In the genomic region with DNA sequence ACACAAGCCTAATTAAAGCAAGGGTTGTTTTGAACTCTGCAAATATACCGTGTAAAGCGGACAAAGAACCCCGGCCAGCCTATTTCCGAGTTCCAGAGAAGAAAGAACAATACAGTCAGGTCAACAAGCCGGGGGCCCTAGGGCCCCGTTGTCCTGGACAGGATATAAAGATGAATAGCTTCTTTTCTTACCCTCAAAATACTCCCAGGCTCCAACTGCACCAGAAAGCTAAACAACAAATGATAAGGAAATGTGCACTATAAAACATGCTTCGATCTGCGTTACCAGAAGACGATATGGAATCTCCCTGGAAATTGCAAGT, we compare ENCODE assay signal across 10 mouse cellular contexts. TPM values are rescaled to one million over a fixed set of nuclear protein-coding genes. Genes with fewer than 3 reads are reported as not detected.
DNase-seq lines count a peak whose midpoint lies in the region; ATAC-seq lines count a peak whose summit lies in the region.
"Had no signal": no experiment of that assay in that cellular context is flagged by ENCODE, and none has a peak within 500 bp of the region (broad histone marks: within the 10 kb centered on the region; RNA-seq: fewer than 3 reads in every experiment).

No protein-coding gene starts in this region.

- H3K4me1 ChIP-seq in embryonic facial prominence, embryonic 13.5 days: peaks cover 11% of the 10 kb centered on the region
- no peaks in the 10 kb centered on the region for H3K4me1 ChIP-seq in intestine, embryonic 15.5 days (replicated peaks)
- H3K4me1 ChIP-seq in midbrain, embryonic 13.5 days (replicated peaks): peaks cover 8% of the 10 kb centered on the region

- peak; percentile 19 for DNase-seq in kidney, adult 11 months
- DNase-seq in kidney, postnatal 4 days: no peak
- DNase-seq in c-Kit-positive CD71-positive TER-119-positive erythroid progenitor cells, embryonic 14.5 days (ENCODE audit: low spot score): no peak
- DNase-seq in urinary bladder, postnatal 25 days (ENCODE audit: low spot score): no peak
- no peak for DNase-seq in adrenal gland, postnatal 36 days
- DNase-seq: gastrocnemius, postnatal 25 days had no signal

- peak overlapping the region; percentile 64 for H3K4me2 ChIP-seq in embryonic facial prominence, embryonic 13.5 days
- 0 out of 2 replicates have a peak overlapping the region, but pooled peaks have one; percentile 15 for H3K4me2 ChIP-seq in intestine, embryonic 15.5 days (replicated peaks)
- H3K4me2 ChIP-seq in midbrain, embryonic 13.5 days (replicated peaks): peak overlapping the region; percentile 26; the same call in 1 of the 2 replicates

- peak overlapping the region; percentile 67 for H3K9ac ChIP-seq in embryonic facial prominence, embryonic 13.5 days
- no peak overlapping the region for H3K9ac ChIP-seq in intestine, embryonic 15.5 days
- H3K9ac ChIP-seq in midbrain, embryonic 13.5 days (replicated peaks): 0 out of 2 replicates have a peak overlapping the region, but pooled peaks have one; percentile 32

- ATAC-seq in embryonic facial prominence, embryonic 13.5 days (ENCODE audit: insufficient number of reproducible peaks, insufficient read depth, low FRiP score, low TSS enrichment, low read depth): no peak
- no peak for ATAC-seq in intestine, embryonic 15.5 days
- peak; percentile 3; the same call in 1 of the 2 replicates for ATAC-seq in midbrain, embryonic 13.5 days

- H3K4me3 ChIP-seq in embryonic facial prominence, embryonic 13.5 days: peak overlapping the region; percentile 43
- no peak overlapping the region for H3K4me3 ChIP-seq in intestine, embryonic 15.5 days (replicated peaks)
- H3K4me3 ChIP-seq in midbrain, embryonic 13.5 days (replicated peaks): 0 out of 2 replicates have a peak overlapping the region, but pooled peaks have one; percentile 8

- 40% methylated on average over 9 of the region's 9 CpGs for WGBS in embryonic facial prominence, embryonic 13.5 days
- WGBS in intestine, embryonic 15.5 days: 64% methylated on average over 9 of the region's 9 CpGs
- WGBS in midbrain, embryonic 13.5 days: 47% methylated on average over 9 of the region's 9 CpGs

- peak overlapping the region; percentile 89 for H3K27ac ChIP-seq in embryonic facial prominence, embryonic 13.5 days
- 0 out of 2 replicates have a peak overlapping the region, but pooled peaks have one; percentile 54 for H3K27ac ChIP-seq in intestine, embryonic 15.5 days
- H3K27ac ChIP-seq in midbrain, embryonic 13.5 days: 0 out of 2 replicates have a peak overlapping the region, but pooled peaks have one; percentile 71

- H3K27me3 ChIP-seq in embryonic facial prominence, embryonic 13.5 days: no peaks in the 10 kb centered on the region
- H3K27me3 ChIP-seq in intestine, embryonic 15.5 days (replicated peaks): no peaks in the 10 kb centered on the region
- no peaks in the 10 kb centered on the region for H3K27me3 ChIP-seq in midbrain, embryonic 13.5 days

- H3K36me3 ChIP-seq in embryonic facial prominence, embryonic 13.5 days: no peaks in the 10 kb centered on the region
- no peaks in the 10 kb centered on the region for H3K36me3 ChIP-seq in intestine, embryonic 15.5 days
- no peaks in the 10 kb centered on the region for H3K36me3 ChIP-seq in midbrain, embryonic 13.5 days

- H3K9me3 ChIP-seq in embryonic facial prominence, embryonic 13.5 days: no peaks in the 10 kb centered on the region; the same call in 1 of the 2 replicates
- H3K9me3 ChIP-seq in intestine, embryonic 15.5 days: no peaks in the 10 kb centered on the region
- H3K9me3 ChIP-seq in midbrain, embryonic 13.5 days: no peaks in the 10 kb centered on the region

RNA-seq across cellular contexts. Expression of a gene that starts 21.3 kb away (rescaled TPM):
- not detected in 2 replicates for polyA plus RNA-seq in embryonic facial prominence, embryonic 13.5 days (2015; fragmentation: Nextera tagmentation; extraction: Ambion mirVana)
- polyA plus RNA-seq in intestine, embryonic 15.5 days (2015; fragmentation: Nextera tagmentation; extraction: Ambion mirVana): 0.30 and 0.34 TPM in 2 replicates
- polyA plus RNA-seq in midbrain, embryonic 13.5 days (2015; fragmentation: Nextera tagmentation; extraction: Ambion mirVana): not detected in 2 replicates
- not detected for total RNA-seq in adrenal gland, postnatal 36 days (2021)
- total RNA-seq: gastrocnemius, postnatal 25 days; left cerebral cortex, postnatal 25 days had no signal

RNA-seq across cellular contexts. Expression of a gene that starts 35.6 kb away (rescaled TPM):
- polyA plus RNA-seq in embryonic facial prominence, embryonic 13.5 days (2015; fragmentation: Nextera tagmentation; extraction: Ambion mirVana): 13.0 and 13.4 TPM in 2 replicates
- polyA plus RNA-seq in intestine, embryonic 15.5 days (2015; fragmentation: Nextera tagmentation; extraction: Ambion mirVana): 13.7 and 13.8 TPM in 2 replicates
- 5.9 and 7.1 TPM in 2 replicates for polyA plus RNA-seq in midbrain, embryonic 13.5 days (2015; fragmentation: Nextera tagmentation; extraction: Ambion mirVana)
- 1 to 10 TPM; 5.3 to 8.2 TPM for total RNA-seq in adrenal gland, postnatal 36 days (2021)

RNA-seq across cellular contexts. Expression of a gene that starts 46.0 kb away (rescaled TPM):
- polyA plus RNA-seq in embryonic facial prominence, embryonic 13.5 days (2015; fragmentation: Nextera tagmentation; extraction: Ambion mirVana): 7.3 and 11.0 TPM in 2 replicates
- 11.4 and 11.5 TPM in 2 replicates for polyA plus RNA-seq in intestine, embryonic 15.5 days (2015; fragmentation: Nextera tagmentation; extraction: Ambion mirVana)
- polyA plus RNA-seq in midbrain, embryonic 13.5 days (2015; fragmentation: Nextera tagmentation; extraction: Ambion mirVana): 8.3 and 8.4 TPM in 2 replicates
- total RNA-seq in adrenal gland, postnatal 36 days (2021): 10 to 100 TPM; 20.7 to 21.4 TPM

RNA-seq across cellular contexts. Expression of a gene that starts 46.1 kb away (rescaled TPM):
- 21.3 and 23.4 TPM in 2 replicates for polyA plus RNA-seq in embryonic facial prominence, embryonic 13.5 days (2015; fragmentation: Nextera tagmentation; extraction: Ambion mirVana)
- 17.5 and 21.0 TPM in 2 replicates for polyA plus RNA-seq in intestine, embryonic 15.5 days (2015; fragmentation: Nextera tagmentation; extraction: Ambion mirVana)
- 15.6 and 16.2 TPM in 2 replicates for polyA plus RNA-seq in midbrain, embryonic 13.5 days (2015; fragmentation: Nextera tagmentation; extraction: Ambion mirVana)
- 10 to 100 TPM; 13.7 to 14.8 TPM for total RNA-seq in adrenal gland, postnatal 36 days (2021)
